Mouse (Mus musculus) embryonic facial prominence, embryonic 11.5 days (tissue): Measurements from ENCODE around the gene Crim1. TPM values are rescaled to one million over a fixed set of nuclear protein-coding genes. Genes with fewer than 3 reads are reported as not detected.

Source experiments
- ATAC-seq: fragments of 200-750 bp; cut with Nextera tagmentation; replicated peaks from 2 replicates; pipeline ENCODE4 v1.8.0; 2017; ENCODE audit warnings: low read depth; ENCODE audit not compliant: insufficient number of reproducible peaks, low FRiP score, low TSS enrichment
- DNase-seq: peaks from one replicate; pipeline ENCODE4 v3.0.0-alpha.2; 2015; ENCODE audit warnings: low spot score
- H3K27ac ChIP-seq: fragments of 300-500 bp; sonication (generic); replicated peaks from 2 replicates; pipeline ENCODE4 v1.5.1; 2014; ENCODE audit warnings: mild to moderate bottlenecking, low read depth, low read length, control low read depth
- H3K27me3 ChIP-seq: fragments of 300-500 bp; sonication (generic); 2 replicates; pipeline ENCODE4 v1.6.1; 2014; ENCODE audit warnings: mild to moderate bottlenecking, low read length, moderate library complexity, mixed read lengths; ENCODE audit not compliant: control insufficient read depth, insufficient read depth
- H3K36me3 ChIP-seq: fragments of 300-500 bp; sonication (generic); replicated peaks from 2 replicates; pipeline ENCODE4 v1.6.1; 2014; ENCODE audit warnings: low read depth, mild to moderate bottlenecking, low read length, moderate library complexity, mixed read lengths; ENCODE audit not compliant: control insufficient read depth, insufficient read depth
- H3K4me1 ChIP-seq: fragments of 300-500 bp; sonication (generic); 2 replicates; pipeline ENCODE4 v1.6.1; 2014; ENCODE audit warnings: low read length, mixed read lengths; ENCODE audit not compliant: control insufficient read depth, insufficient read depth
- H3K4me2 ChIP-seq: fragments of 300-500 bp; sonication (generic); 2 replicates; pipeline ENCODE4 v1.6.1; 2014; ENCODE audit warnings: low read depth, mild to moderate bottlenecking, control low read depth, low read length, moderate library complexity
- H3K4me3 ChIP-seq: fragments of 300-500 bp; sonication (generic); 2 replicates; pipeline ENCODE4 v1.5.1; 2014; ENCODE audit warnings: low read depth, low read length, control low read depth
- H3K9ac ChIP-seq: fragments of 300-500 bp; sonication (generic); replicated peaks from 2 replicates; pipeline ENCODE4 v1.6.1; 2014; ENCODE audit warnings: mild to moderate bottlenecking, control low read depth, low read length
- H3K9me3 ChIP-seq: fragments of 300-500 bp; sonication (generic); replicated peaks from 2 replicates; pipeline ENCODE4 v1.6.1; 2016; ENCODE audit warnings: mild to moderate bottlenecking, low read length, inconsistent platforms, mixed read lengths; ENCODE audit not compliant: control insufficient read depth
- WGBS: fragments of 180-500 bp; shearing (Covaris S2); extraction: QIAGEN DNeasy Blood & Tissue Kit; methylation state at CpG from one replicate; pipeline ENCODE4 v1.1.7; 2014; 5-methylcytosine and 5-hydroxymethylcytosine counted together
- polyA plus RNA-seq: library from polyadenylated mRNA; unstranded; fragments of >200 nt; fragmentation: Nextera tagmentation; extraction: Ambion mirVana; gene quantifications from 2 replicates; pipeline ENCODE4 v1.2.1, GENCODE M21; 2014

The Crim1 gene
- polyA plus RNA-seq, 1 experiment from 2014 or later: 3.3 TPM

- Histone ChIP-seq H3K36me3 (no peaks in the 10 kb centered on the region), H3K4me2 (no peak overlapping the region), H3K9ac (no peak overlapping the region), H3K4me1 (no peaks in the 10 kb centered on the region), H3K4me3 (no peak overlapping the region), H3K27me3 (no peaks in the 10 kb centered on the region), H3K9me3 (no peaks in the 10 kb centered on the region), H3K27ac (no peak overlapping the region)
- ATAC-seq (no peak), DNase-seq (no peak)
- 61% methylated on average over 12 of the region's 12 CpGs for WGBS
Observed at GRCm38 (mm10) chr17:78279191-78279590, 79.1 kb downstream of the Crim1 start.

- no peak overlapping the region for H3K4me3 ChIP-seq
- H3K27me3 ChIP-seq: no peaks in the 10 kb centered on the region
- no peaks in the 10 kb centered on the region for H3K4me1 ChIP-seq
- DNase-seq (no peak), ATAC-seq (no peak)
- H3K4me2 ChIP-seq: no peak overlapping the region
- no peak overlapping the region for H3K27ac ChIP-seq
- H3K9ac ChIP-seq: no peak overlapping the region
- H3K9me3 ChIP-seq: no peaks in the 10 kb centered on the region
- H3K36me3 ChIP-seq: no peaks in the 10 kb centered on the region
- WGBS: 62% methylated on average over 18 of the region's 18 CpGs
Observed at GRCm38 (mm10) chr17:78280991-78281712, 81.1 kb downstream of the Crim1 start.

GRCm38 (mm10) chr17:78283271-78283992, 83.4 kb downstream of the Crim1 start:
- H3K36me3 ChIP-seq: no peaks in the 10 kb centered on the region
- H3K4me2 ChIP-seq: no peak overlapping the region
- no peak overlapping the region for H3K27ac ChIP-seq
- 74% methylated on average over 11 of the region's 11 CpGs for WGBS
- H3K4me1 ChIP-seq: no peaks in the 10 kb centered on the region
- DNase-seq (no peak), ATAC-seq (no peak)
- H3K4me3 ChIP-seq: no peak overlapping the region
- H3K9me3 ChIP-seq: no peaks in the 10 kb centered on the region
- H3K9ac ChIP-seq: no peak overlapping the region
- H3K27me3 ChIP-seq: no peaks in the 10 kb centered on the region

GRCm38 (mm10) chr17:78286021-78286420, 86.0 kb downstream of the Crim1 start:
- no peaks in the 10 kb centered on the region for H3K27me3 ChIP-seq
- no peaks in the 10 kb centered on the region for H3K9me3 ChIP-seq
- WGBS: 93% methylated on average over 13 of the region's 13 CpGs
- no peaks in the 10 kb centered on the region for H3K4me1 ChIP-seq
- ATAC-seq: no peak
- no peak overlapping the region for H3K4me3 ChIP-seq
- no peaks in the 10 kb centered on the region for H3K36me3 ChIP-seq
- DNase-seq: no peak
- H3K4me2 ChIP-seq: no peak overlapping the region
- no peak overlapping the region for H3K9ac ChIP-seq
- H3K27ac ChIP-seq: no peak overlapping the region

GRCm38 (mm10) chr17:78287391-78287790, 87.3 kb downstream of the Crim1 start:
- no peak for DNase-seq
- Histone ChIP-seq H3K4me3 (no peak overlapping the region), H3K9me3 (no peaks in the 10 kb centered on the region), H3K4me1 (no peaks in the 10 kb centered on the region), H3K27ac (no peak overlapping the region), H3K36me3 (no peaks in the 10 kb centered on the region), H3K4me2 (no peak overlapping the region), H3K27me3 (no peaks in the 10 kb centered on the region), H3K9ac (no peak overlapping the region)
- WGBS: 75% methylated on average over 2 of the region's 2 CpGs
- ATAC-seq: no peak

GRCm38 (mm10) chr17:78290153-78290876, 90.3 kb downstream of the Crim1 start:
- H3K4me1 ChIP-seq: no peaks in the 10 kb centered on the region
- H3K4me3 ChIP-seq: no peak overlapping the region
- no peaks in the 10 kb centered on the region for H3K9me3 ChIP-seq
- no peak overlapping the region for H3K27ac ChIP-seq
- no peaks in the 10 kb centered on the region for H3K27me3 ChIP-seq
- H3K9ac ChIP-seq: no peak overlapping the region
- ATAC-seq: no peak
- no peaks in the 10 kb centered on the region for H3K36me3 ChIP-seq
- DNase-seq: no peak
- H3K4me2 ChIP-seq: no peak overlapping the region
- 87% methylated on average over 6 of the region's 6 CpGs for WGBS

- Histone ChIP-seq H3K36me3 (no peaks in the 10 kb centered on the region), H3K27ac (no peak overlapping the region), H3K27me3 (no peaks in the 10 kb centered on the region), H3K9ac (no peak overlapping the region), H3K4me3 (no peak overlapping the region), H3K9me3 (no peaks in the 10 kb centered on the region), H3K4me1 (no peaks in the 10 kb centered on the region), H3K4me2 (no peak overlapping the region)
- 91% methylated on average over 5 of the region's 5 CpGs for WGBS
- no peak for DNase-seq
- ATAC-seq: no peak
Observed at GRCm38 (mm10) chr17:78291030-78291429, 91.0 kb downstream of the Crim1 start.

- ATAC-seq: no peak
- 79% methylated on average over 7 of the region's 7 CpGs for WGBS
- no peak overlapping the region for H3K4me3 ChIP-seq
- no peaks in the 10 kb centered on the region for H3K27me3 ChIP-seq
- no peak overlapping the region for H3K4me2 ChIP-seq
- H3K9ac ChIP-seq: no peak overlapping the region
- no peaks in the 10 kb centered on the region for H3K9me3 ChIP-seq
- no peaks in the 10 kb centered on the region for H3K36me3 ChIP-seq
- no peak overlapping the region for H3K27ac ChIP-seq
- DNase-seq: no peak
- no peaks in the 10 kb centered on the region for H3K4me1 ChIP-seq
Observed at GRCm38 (mm10) chr17:78292301-78292700, 92.3 kb downstream of the Crim1 start.
